Mouse (Mus musculus) heart, adult 2 months (tissue): ENCODE measurements around the gene Lima1.

Source experiments
- CTCF ChIP-seq: fragments of 200-600 bp; IDR thresholded peaks from 2 replicates; pipeline ENCODE4 v1.8.1; 2022; ENCODE audit warnings: antibody characterized with exemption, mild to moderate bottlenecking, moderate library complexity
- POLR2A ChIP-seq: fragments of 200-500 bp; IDR thresholded peaks from 2 replicates; pipeline ENCODE4 v1.6.1; 2011; ENCODE audit warnings: mild to moderate bottlenecking, low read depth, low read length, control low read depth; ENCODE audit not compliant: insufficient read depth

DNA sequence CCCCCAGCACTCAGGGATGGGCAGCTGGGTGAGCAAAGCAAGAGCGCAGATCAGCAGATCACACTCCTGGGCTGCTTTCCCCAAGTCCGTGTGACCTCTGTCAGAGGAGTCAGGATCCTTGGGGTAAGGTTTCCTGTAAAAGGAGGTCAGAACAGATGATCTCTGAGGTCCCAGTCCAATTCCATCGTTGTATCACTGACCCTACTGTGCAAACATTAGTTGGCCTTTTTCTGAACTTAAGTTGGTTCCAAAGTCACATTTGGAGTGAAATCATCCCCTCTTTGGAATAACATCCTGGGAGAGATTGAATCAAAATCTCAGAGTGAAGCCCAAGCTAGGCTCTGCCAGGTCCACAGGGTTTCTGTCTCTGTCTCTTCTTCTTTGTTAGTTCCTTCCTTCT lies 31.4 kb downstream of the Lima1 start:
- no peak for TF ChIP-seq POLR2A
- TF ChIP-seq CTCF: no peak
